Mouse (Mus musculus) lung, postnatal 0 days (tissue): ENCODE results near the gene H2-T23.

Experiments
- CTCF ChIP-seq: IDR thresholded peaks from 2 replicates; pipeline ENCODE4 v1.5.1; 2016; ENCODE audit warnings: antibody characterized with exemption, mild to moderate bottlenecking
- EP300 ChIP-seq: IDR thresholded peaks from 2 replicates; pipeline ENCODE4 v1.6.1; 2016; ENCODE audit warnings: antibody characterized with exemption, mild to moderate bottlenecking, control low read depth

GRCm38 (mm10) chr17:35994175-35994878, 38.3 kb downstream of the H2-T23 start:
- TF ChIP-seq CTCF: no peak
- TF ChIP-seq EP300: no peak
